Mouse (Mus musculus) heart, embryonic 12.5 days (tissue): ENCODE results near the gene Alkbh4. TPM values are rescaled to one million over a fixed set of nuclear protein-coding genes. Genes with fewer than 3 reads are reported as not detected.
A peak's percentile ranks its signal among the peaks of the same experiment; 100 is the strongest.
"Not testable (repeated sequence)": the region's sequence is repeated elsewhere in the genome, so short reads cannot be mapped to it uniquely, and the experiment has no call there.

Source experiments
- ATAC-seq: fragments of 200-750 bp; cut with Nextera tagmentation; 2 replicates; pipeline ENCODE4 v1.8.0; 2017; ENCODE audit warnings: moderate TSS enrichment, moderate library complexity; ENCODE audit not compliant: insufficient number of reproducible peaks, low FRiP score
- H3K27ac ChIP-seq: fragments of 300-500 bp; sonication (generic); 2 replicates; pipeline ENCODE4 v1.5.1; 2016; ENCODE audit warnings: mild to moderate bottlenecking, moderate library complexity; ENCODE audit not compliant: poor library complexity, severe bottlenecking
- H3K27me3 ChIP-seq: fragments of 300-500 bp; sonication (generic); replicated peaks from 2 replicates; pipeline ENCODE4 v1.6.1; 2016; ENCODE audit warnings: mild to moderate bottlenecking, moderate library complexity
- H3K36me3 ChIP-seq: fragments of 300-500 bp; sonication (generic); 2 replicates; pipeline ENCODE4 v1.6.1; 2016; ENCODE audit warnings: mild to moderate bottlenecking, moderate library complexity
- H3K4me1 ChIP-seq: fragments of 300-500 bp; sonication (generic); replicated peaks from 2 replicates; pipeline ENCODE4 v1.6.1; 2016; ENCODE audit warnings: mild to moderate bottlenecking
- H3K4me2 ChIP-seq: fragments of 300-500 bp; sonication (generic); 2 replicates; pipeline ENCODE4 v1.6.1; 2016; ENCODE audit warnings: mild to moderate bottlenecking, moderate library complexity
- H3K4me3 ChIP-seq: fragments of 300-500 bp; sonication (generic); 2 replicates; pipeline ENCODE4 v1.5.1; 2016; ENCODE audit warnings: mild to moderate bottlenecking
- H3K9ac ChIP-seq: fragments of 300-500 bp; sonication (generic); 2 replicates; pipeline ENCODE4 v1.6.1; 2016; ENCODE audit warnings: mild to moderate bottlenecking, moderate library complexity
- H3K9me3 ChIP-seq: fragments of 300-500 bp; sonication (generic); replicated peaks from 2 replicates; pipeline ENCODE4 v1.6.1; 2016; ENCODE audit warnings: mild to moderate bottlenecking, moderate library complexity
- whole genome bisulfite sequencing: fragments of 180-500 bp; shearing (Covaris S2); methylation state at CpG from one replicate; pipeline ENCODE4 v1.1.7; 2016; 5-methylcytosine and 5-hydroxymethylcytosine counted together
- polyA plus RNA-seq: library from polyadenylated mRNA; unstranded; fragments of >200 nt; fragmentation: Nextera tagmentation; extraction: Ambion mirVana; gene quantifications from 2 replicates; pipeline ENCODE4 v1.2.1, GENCODE M21; 2016

Alkbh4 gene
- polyA plus RNA-seq, 1 experiment from 2014 or later, result 14.4 TPM

GRCm38 (mm10) chr5:136109042-136109441 lies 26.9 kb upstream of the Alkbh4 start:
- no peak for ATAC-seq
- H3K27ac ChIP-seq, result no peak overlapping the region

GRCm38 (mm10) chr5:136113546-136113945 lies 22.4 kb upstream of the Alkbh4 start:
- H3K4me2 ChIP-seq, H3K27ac ChIP-seq, H3K36me3 ChIP-seq, ATAC-seq, H3K9ac ChIP-seq, H3K9me3 ChIP-seq, H3K27me3 ChIP-seq, H3K4me3 ChIP-seq: not testable (repeated sequence)
- WGBS, result 42% methylated on average over 4 of the region's 4 CpGs
- peaks cover 18% of the 10 kb centered on the region for H3K4me1 ChIP-seq

More at GRCm38 (mm10) chr5:136109042-136109441, 26.9 kb upstream of the Alkbh4 start:
- 56% methylated on average over 3 of the region's 3 CpGs for WGBS
- Histone ChIP-seq H3K4me2 (no peak overlapping the region), H3K9ac (no peak overlapping the region), H3K4me1 (no peaks in the 10 kb centered on the region), H3K9me3 (no peaks in the 10 kb centered on the region), H3K4me3 (no peak overlapping the region), H3K27me3 (no peaks in the 10 kb centered on the region; the same call in 1 of the 2 replicates), H3K36me3 (no peaks in the 10 kb centered on the region)

- 3% methylated on average over 41 of the region's 42 CpGs for WGBS
- peak within 1 kb of the TSS; percentile 96 for H3K4me3 ChIP-seq
- ATAC-seq, result peak; percentile 94
- H3K4me1 ChIP-seq, result peaks cover 18% of the 10 kb centered on the region
- no peaks in the 10 kb centered on the region for H3K9me3 ChIP-seq
- no peaks in the 10 kb centered on the region for H3K27me3 ChIP-seq
- H3K36me3 ChIP-seq, result peaks cover 12% of the 10 kb centered on the region
- peak within 1 kb of the TSS; percentile 88 for H3K4me2 ChIP-seq
- H3K9ac ChIP-seq, result peak within 1 kb of the TSS; percentile 92
- H3K27ac ChIP-seq, result 0 out of 2 replicates have a peak within 1 kb of the TSS, but pooled peaks have one; percentile 31
Observed at GRCm38 (mm10) chr5:136115891-136116783, 19.8 kb upstream of the Alkbh4 start, which contains the start of gene Polr2j. TSS of gene Polr2j (plus strand) at chr5:136116631.

GRCm38 (mm10) chr5:136116784-136117112 lies 19.2 kb upstream of the Alkbh4 start:
- WGBS, result under 1% methylated on average over 22 of the region's 22 CpGs
- Histone ChIP-seq H3K4me1 (peaks cover 18% of the 10 kb centered on the region), H3K9me3 (no peaks in the 10 kb centered on the region), H3K4me2 (peak overlapping the region; percentile 88), H3K27ac (0 out of 2 replicates have a peak overlapping the region, but pooled peaks have one; percentile 31), H3K36me3 (peaks cover 18% of the 10 kb centered on the region), H3K9ac (peak overlapping the region; percentile 92), H3K27me3 (no peaks in the 10 kb centered on the region), H3K4me3 (peak overlapping the region; percentile 96)
- ATAC-seq, result no peak; the same call in 1 of the 2 replicates

GRCm38 (mm10) chr5:136122165-136122564 lies 13.8 kb upstream of the Alkbh4 start:
- Histone ChIP-seq H3K4me3 (no peak overlapping the region), H3K9me3 (no peaks in the 10 kb centered on the region), H3K36me3 (peaks cover 58% of the 10 kb centered on the region), H3K9ac (no peak overlapping the region), H3K27me3 (no peaks in the 10 kb centered on the region), H3K27ac (no peak overlapping the region), H3K4me2 (no peak overlapping the region), H3K4me1 (peaks cover 11% of the 10 kb centered on the region)
- ATAC-seq, result no peak
- 84% methylated on average over 10 of the region's 10 CpGs for WGBS

GRCm38 (mm10) chr5:136136292-136136990 lies 495 bp downstream of the Alkbh4 start:
- Histone ChIP-seq H3K4me2 (peak overlapping the region; percentile 81), H3K9ac (peak overlapping the region; percentile 75), H3K36me3 (peaks cover 55% of the 10 kb centered on the region)

GRCm38 (mm10) chr5:136137658-136138274 lies 1.8 kb downstream of the Alkbh4 start:
- no peak for ATAC-seq
- H3K36me3 ChIP-seq, result peaks cover 54% of the 10 kb centered on the region
- 67% methylated on average over 13 of the region's 13 CpGs for WGBS

More at GRCm38 (mm10) chr5:136136292-136136990, 495 bp downstream of the Alkbh4 start:
- peaks cover 17% of the 10 kb centered on the region for H3K4me1 ChIP-seq
- ATAC-seq, result no peak
- no peaks in the 10 kb centered on the region for H3K27me3 ChIP-seq
- peak overlapping the region; percentile 20 for H3K27ac ChIP-seq
- H3K4me3 ChIP-seq, result peak overlapping the region; percentile 65
- no peaks in the 10 kb centered on the region for H3K9me3 ChIP-seq
- WGBS, result 7% methylated on average over 20 of the region's 20 CpGs

GRCm38 (mm10) chr5:136139393-136139792 lies 3.4 kb downstream of the Alkbh4 start:
- peaks cover 17% of the 10 kb centered on the region for H3K4me1 ChIP-seq
- no peak for ATAC-seq

More at GRCm38 (mm10) chr5:136137658-136138274, 1.8 kb downstream of the Alkbh4 start:
- Histone ChIP-seq H3K9ac (no peak overlapping the region), H3K27ac (no peak overlapping the region), H3K4me1 (peaks cover 17% of the 10 kb centered on the region), H3K27me3 (no peaks in the 10 kb centered on the region), H3K4me3 (no peak overlapping the region), H3K4me2 (no peak overlapping the region), H3K9me3 (0 out of 2 replicates have a peak, but pooled peaks cover 2% of the 10 kb centered on the region)

GRCm38 (mm10) chr5:136140057-136140482 lies 4.1 kb downstream of the Alkbh4 start:
- no peak for ATAC-seq
- WGBS, result 89% methylated on average over 10 of the region's 10 CpGs
- H3K4me1 ChIP-seq, result peaks cover 11% of the 10 kb centered on the region

More at GRCm38 (mm10) chr5:136139393-136139792, 3.4 kb downstream of the Alkbh4 start:
- Histone ChIP-seq H3K4me3 (no peak overlapping the region), H3K27me3 (0 out of 2 replicates have a peak, but pooled peaks cover 5% of the 10 kb centered on the region), H3K9me3 (peaks cover 8% of the 10 kb centered on the region; the same call in 1 of the 2 replicates), H3K9ac (no peak overlapping the region), H3K4me2 (no peak overlapping the region), H3K36me3 (peaks cover 41% of the 10 kb centered on the region), H3K27ac (no peak overlapping the region)
- WGBS, result 93% methylated on average over 13 of the region's 13 CpGs

GRCm38 (mm10) chr5:136142746-136143145 lies 6.8 kb downstream of the Alkbh4 start:
- H3K4me2 ChIP-seq, result no peak overlapping the region
- 85% methylated on average over 5 of the region's 5 CpGs for WGBS
- H3K27ac ChIP-seq, result no peak overlapping the region
- no peak overlapping the region for H3K9ac ChIP-seq
- 0 out of 2 replicates have a peak, but pooled peaks cover 5% of the 10 kb centered on the region for H3K27me3 ChIP-seq
- H3K9me3 ChIP-seq, result peaks cover 8% of the 10 kb centered on the region; the same call in 1 of the 2 replicates
- H3K4me1 ChIP-seq, result no peaks in the 10 kb centered on the region
- no peak overlapping the region for H3K4me3 ChIP-seq
- peaks cover 41% of the 10 kb centered on the region for H3K36me3 ChIP-seq
- ATAC-seq, result no peak

More at GRCm38 (mm10) chr5:136140057-136140482, 4.1 kb downstream of the Alkbh4 start:
- Histone ChIP-seq H3K27me3 (0 out of 2 replicates have a peak, but pooled peaks cover 5% of the 10 kb centered on the region), H3K9me3 (peaks cover 8% of the 10 kb centered on the region; the same call in 1 of the 2 replicates), H3K27ac (no peak overlapping the region), H3K4me3 (no peak overlapping the region), H3K4me2 (no peak overlapping the region), H3K36me3 (peaks cover 41% of the 10 kb centered on the region), H3K9ac (no peak overlapping the region)
